Mouse (Mus musculus) adrenal gland, postnatal 36 days (tissue): Measurements from ENCODE around the gene Kif17. TPM values are rescaled to one million over a fixed set of nuclear protein-coding genes. Genes with fewer than 3 reads are reported as not detected.
A peak's percentile ranks its signal among the peaks of the same experiment; 100 is the strongest.

Experiments used
- DNase-seq, 2 experiments: peaks; one replicate each; pipeline ENCODE4 v3.0.0; 2021; ENCODE audit warnings: mixed read lengths in 1 of 2
- total RNA-seq, 2 experiments: library from RNA; stranded (reverse); gene quantifications; 2 replicates each; pipeline ENCODE4 v1.2.3; 2021

Kif17 gene
- total RNA-seq, 2 experiments from 2014 or later: 1.6 to 3.5 TPM

DNA sequence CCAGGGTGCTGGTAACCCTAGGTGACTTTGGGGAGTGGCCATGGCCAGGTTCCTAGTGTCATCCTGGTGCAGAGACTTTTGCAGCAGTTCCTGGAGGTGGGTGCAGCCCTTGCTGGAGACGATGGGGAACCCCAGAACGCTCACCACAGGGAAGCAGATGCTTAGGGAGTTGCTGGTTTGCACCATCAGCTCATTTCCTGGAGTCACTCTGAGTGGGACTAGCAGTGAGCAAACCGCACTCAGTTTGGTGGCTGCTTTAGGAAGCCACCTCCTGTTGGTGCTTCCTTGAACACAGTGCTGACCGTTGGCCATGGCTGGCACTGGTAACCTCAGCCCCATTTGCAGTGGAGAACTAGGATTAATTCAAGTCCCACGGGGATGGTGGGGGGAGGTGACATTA, 9.2 kb downstream of the Kif17 start:
- no peak for DNase-seq

DNA sequence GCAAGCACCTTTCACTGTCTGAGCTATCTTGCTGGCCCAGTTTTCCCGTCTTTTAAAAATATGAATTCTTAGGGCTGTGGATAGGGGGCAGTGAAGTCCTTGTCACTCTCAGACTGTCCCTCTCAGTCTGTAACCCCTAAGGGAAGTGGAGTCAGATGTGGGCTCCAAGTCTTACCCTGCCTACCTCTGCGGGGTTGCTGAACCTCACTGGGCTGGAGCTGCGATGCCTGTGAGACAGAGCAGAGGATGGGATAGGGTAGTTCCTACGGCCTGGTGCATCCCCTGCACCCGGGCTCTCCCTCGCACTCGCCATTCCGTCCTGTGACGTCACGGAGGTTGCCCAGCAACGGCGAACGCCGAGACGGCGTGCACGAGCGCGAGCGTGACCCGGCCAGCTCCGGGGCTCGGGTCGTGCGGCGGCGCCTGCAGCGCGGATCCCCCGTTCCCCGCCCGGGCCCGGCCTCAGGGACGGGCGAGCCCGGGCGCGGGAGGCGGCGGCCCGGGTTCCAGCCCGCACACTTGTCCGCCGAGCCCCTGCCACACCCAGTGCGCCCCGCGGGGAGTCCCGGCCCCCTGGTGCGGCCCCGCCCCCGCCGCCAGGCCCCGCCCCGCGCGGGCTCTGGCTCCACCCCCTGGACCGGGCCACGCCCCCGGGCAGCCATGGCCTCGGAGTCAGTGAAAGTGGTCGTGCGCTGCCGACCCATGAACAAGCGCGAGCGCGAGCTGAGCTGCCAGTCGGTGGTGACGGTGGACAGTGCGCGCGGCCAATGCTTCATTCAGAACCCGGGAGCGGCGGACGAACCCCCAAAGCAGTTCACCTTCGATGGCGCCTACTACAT, 11.8 kb downstream of the Kif17 start:
- DNase-seq: peak; percentile 92 to 93

DNA sequence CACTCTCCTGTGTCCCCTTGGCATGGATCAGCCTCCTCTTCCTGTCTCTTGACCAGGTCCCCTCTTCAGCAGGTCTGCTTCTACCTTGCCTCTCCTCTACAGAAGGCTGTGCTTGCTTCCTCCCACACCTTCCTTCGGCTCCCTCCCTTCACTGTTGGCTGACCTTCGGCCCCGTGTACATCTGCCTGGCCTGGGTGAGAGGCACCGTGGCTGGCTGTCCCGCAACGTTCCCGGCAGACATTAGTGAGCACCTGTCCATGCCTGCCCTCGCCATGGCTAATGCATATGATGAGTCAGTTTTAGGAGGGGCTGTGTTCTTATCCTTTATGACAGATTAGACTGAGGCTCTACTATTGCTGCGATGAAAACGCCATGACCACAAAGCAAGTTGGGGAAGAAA, 17.6 kb downstream of the Kif17 start:
- no peak for DNase-seq

DNA sequence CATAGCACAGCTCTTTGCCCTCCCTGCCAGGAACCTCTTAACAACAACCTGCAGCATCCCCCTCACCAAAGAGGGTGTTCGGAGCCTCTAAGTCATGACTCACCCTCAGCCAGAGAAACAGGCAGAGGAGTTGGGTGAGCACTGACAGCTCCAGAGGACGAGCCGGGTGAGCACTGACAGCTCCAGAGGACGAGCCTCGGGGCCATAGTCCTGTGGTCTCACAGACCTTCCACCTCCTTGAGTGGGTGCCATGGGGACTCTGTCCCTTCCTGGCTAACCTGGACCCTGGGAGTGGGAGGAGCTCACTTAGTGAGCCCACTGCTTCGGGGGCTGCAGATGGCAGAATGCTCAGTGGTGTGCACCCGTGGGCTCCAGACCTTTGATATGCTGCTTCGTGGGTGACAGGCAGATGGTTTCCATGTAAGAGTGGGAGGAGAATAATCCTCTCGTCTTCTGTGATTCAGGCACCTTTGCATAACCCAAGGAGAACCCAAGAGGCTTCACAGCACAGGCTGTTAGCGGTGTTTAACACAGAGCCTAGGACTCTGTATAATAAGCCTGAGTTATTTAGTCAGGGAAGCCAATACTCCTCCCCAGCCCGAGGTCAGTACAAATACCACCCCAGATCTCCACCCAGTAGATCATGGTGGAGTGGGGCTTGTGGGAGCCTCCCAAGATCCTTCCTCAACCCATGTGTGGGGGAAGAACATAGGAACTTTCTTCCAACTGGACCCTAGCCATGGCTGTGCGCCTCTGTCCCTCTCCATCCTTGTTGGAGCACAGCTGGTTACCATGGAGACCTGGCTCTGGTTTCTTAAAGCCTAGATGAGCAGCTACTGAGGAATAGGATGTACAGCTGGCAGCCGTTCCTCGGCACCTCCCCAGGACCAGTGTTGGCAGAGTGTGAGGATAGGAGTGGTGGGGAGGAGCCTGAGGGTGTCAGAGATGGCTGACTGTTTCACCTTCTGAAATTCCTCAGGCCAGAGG, 22.1 kb downstream of the Kif17 start:
- no peak for DNase-seq

DNA sequence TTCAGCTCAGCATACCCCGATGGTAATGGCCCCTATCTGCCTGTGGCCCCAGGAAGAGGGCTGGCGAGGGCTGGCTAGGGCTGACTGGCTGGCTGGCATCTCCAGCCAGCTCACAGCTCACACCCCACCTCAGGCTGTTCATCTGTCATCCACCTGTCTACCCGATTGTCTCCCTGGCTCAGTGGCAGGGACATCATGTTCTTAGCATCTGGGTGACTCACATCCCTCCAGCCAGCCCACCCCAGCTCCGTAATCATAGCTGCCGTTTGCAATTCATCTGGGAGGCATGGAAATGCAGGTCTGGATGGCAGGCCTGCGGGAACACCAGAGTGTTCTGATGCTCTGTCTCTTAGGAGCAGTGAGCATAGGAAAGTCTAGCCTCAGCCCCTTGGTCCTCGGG, 28.1 kb downstream of the Kif17 start:
- peak in 1 of 2 experiments; percentile 44 for DNase-seq

DNA sequence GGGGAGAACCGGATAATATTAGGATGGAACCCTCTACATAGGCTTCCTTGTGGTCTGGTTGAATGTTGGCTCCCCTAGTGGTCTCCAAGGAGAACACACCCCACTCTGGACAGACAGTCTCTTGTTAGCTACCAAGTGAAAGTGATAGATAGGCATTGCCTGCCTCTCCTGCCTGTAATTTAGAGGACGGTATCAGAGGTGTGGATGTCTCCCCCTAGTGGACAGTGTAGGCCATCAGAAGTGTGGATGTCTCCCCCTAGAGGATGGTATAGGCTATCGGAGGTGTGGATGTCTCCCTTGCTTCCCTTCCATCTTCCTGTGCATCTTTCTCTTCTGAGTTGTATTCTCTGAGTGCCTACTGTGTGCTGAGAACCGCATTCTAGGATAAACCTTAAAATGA, 32.6 kb downstream of the Kif17 start:
- DNase-seq: peak; percentile 55 to 74

DNA sequence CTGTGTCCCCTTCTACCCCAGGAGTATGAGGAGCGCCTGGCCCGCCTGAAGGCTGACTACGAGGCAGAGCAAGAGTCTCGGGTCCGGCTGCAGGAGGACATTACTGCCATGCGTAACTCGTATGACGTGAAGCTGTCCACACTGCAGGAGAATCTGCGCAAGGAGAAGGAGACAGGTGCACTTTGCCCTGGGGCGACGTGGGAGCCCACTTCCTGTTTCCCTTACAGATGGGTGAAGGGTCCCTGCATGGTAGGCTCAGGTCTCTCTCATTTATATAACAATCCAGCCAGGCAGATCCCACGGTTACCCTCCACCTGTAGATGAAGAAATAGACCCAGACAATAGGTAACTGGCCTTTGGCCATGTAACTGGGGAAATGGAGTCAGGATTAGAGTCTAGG, 36.2 kb downstream of the Kif17 start:
- no peak for DNase-seq

DNA sequence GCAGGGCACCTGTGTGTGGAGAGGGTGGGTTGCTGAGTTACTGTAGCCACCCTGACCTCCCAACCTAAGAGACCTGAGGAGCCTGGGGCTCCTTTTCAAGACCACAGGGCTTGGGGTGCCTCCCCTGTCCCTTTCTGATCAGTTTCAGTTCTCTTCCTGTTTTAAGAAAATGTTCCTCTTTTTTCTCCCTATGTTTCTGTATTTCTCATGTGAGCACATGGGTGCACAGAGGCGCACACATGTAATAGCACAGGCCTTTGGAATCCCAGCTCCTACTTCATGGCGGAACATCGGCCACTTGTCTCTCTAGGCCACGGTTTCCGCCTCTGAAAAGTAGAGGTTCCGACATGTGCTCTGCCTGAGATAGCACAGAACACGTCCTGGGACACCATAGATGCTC, 38.5 kb downstream of the Kif17 start:
- DNase-seq: no peak

DNA sequence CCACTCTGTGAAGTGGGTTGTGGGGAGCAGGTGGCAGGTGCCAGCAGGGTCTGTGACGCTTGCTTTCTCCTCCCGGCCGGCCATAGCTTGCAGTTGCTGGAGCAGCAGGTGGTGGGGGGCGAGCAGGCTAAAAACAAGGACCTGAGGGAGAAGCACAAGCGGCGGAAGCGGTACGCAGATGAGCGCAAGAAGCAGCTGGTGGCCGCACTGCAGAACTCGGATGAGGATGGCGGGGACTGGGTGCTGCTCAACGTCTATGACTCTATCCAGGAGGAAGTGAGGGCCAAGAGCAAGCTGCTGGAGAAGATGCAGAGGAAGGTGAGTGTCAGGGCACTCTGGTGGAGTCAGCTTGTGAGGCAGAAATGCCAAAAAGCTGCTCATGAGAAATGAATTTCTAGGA, 41.8 kb downstream of the Kif17 start:
- no peak for DNase-seq

DNA sequence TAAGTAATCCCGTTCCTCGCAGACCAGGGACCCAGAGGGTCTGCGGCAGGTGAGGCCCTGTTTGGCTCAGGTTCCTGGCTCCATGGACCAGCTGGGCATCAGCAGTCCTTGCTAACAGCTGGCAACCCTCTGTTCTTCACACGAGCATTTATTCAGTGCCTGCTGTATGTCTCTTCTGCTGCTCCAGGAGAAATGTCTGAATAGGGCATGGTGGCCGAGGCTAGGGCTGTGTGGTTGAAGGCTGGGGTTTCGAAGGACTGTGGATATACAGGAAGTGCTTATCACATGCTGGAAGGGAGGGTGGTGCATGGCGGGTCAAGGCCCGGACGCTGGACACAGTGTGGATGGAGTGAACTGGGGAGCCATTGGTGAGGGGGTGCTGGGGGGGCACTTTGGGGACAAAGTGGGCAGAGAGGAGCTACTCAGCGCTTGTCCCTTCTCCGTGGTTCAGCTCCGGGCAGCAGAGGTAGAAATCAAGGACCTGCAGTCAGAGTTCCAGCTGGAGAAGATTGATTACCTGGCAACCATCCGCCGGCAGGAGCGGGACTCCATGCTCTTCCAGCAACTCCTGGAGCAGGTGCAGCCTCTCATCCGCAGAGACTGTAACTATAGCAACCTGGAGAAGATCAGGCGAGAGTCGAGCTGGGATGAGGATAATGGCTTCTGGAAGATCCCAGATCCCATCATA, 43.2 kb downstream of the Kif17 start:
- DNase-seq: no peak

DNA sequence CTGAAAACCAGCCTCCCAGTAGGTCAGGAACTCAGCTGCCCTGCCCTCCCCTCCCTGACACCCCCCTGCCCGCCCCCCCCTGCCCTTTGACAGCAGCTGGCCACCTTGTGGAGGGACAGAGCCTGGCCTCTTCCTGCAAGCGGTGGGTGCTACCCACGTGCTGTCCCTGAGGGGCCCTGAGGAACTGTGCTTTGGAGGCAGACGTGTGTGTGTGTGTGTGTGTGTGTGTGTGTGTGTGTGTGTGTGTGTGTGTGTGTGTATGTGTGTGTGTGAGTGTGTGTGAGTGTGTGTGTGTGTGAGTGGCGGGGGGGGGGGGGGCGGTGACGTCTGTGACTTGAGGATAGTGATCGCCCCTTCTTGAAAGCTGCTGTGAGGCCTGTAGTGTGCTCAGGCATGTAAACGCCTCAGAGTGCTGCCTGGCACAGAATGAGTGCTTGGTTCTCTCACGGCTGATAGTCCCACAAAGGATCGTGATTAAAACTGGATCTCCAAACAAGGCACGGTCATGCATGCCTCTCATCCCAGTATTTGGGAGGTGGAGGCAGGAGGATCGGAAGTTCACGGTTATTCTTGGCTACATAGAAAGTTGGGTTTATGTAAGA, 43.8 kb downstream of the Kif17 start:
- DNase-seq: no peak

DNA sequence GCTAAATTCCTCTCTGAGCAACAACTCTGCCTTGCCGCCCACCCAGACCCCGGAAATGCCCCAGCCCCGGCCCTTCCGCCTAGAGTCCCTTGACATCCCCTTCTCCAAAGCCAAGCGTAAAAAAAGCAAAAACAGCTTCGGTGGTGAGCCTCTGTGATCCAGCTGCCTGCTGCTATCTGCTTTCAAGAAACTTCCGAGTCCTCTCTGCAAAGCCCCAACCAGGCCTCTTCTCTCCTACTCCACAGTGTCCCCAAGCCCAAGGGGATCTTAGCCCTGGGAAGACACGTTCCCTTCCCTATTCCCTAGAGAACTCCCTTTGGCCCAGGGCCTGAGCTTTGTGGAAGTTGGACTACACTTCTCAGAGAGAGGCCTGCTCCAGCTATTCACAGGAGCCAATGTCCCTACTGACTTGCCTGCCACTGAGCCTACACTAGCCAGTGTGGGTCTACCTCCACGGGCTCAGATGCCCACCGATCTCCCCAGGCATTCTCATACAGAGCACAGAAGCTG, 51.1 kb downstream of the Kif17 start:
- DNase-seq: no peak

DNA sequence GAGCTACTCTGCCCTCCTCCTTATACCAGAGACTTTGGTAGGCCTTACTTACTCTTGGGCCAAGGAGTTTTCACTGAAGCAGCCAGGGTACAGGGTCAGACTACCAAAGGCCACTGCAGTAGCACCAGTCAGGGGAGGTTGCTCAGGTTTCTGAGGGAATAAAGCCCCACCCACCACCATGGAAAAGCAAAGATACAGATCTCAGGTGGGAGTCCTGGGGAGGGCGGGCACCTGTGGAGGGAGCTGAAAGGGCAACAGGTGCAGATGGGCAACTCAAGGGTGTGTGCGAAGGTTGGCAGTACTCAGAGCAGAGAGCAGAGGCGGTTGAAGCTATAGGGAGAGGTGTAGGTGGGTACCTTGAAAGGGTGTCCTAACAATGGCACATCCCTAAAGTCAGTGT, 52.8 kb downstream of the Kif17 start:
- DNase-seq: no peak

DNA sequence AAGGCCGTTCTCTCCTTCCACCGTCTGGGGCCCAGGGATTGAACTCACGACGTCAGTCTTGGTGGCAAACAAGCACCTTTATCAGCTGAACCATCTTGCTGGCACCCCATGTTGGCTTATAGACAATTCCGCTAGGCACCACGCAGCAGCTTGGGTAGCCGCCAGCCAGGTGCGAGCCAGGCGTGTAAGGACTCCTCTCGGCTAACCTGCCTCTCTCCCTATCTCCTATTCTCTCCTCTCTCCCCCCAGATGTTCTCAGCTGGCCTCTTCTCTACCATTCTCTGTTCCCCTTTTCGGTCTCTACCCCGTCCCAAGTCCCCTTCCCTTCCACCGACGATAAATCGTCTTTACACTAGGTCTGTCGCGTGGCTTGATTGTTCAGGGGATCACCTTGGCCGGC, 53.5 kb downstream of the Kif17 start:
- DNase-seq: no peak

DNA sequence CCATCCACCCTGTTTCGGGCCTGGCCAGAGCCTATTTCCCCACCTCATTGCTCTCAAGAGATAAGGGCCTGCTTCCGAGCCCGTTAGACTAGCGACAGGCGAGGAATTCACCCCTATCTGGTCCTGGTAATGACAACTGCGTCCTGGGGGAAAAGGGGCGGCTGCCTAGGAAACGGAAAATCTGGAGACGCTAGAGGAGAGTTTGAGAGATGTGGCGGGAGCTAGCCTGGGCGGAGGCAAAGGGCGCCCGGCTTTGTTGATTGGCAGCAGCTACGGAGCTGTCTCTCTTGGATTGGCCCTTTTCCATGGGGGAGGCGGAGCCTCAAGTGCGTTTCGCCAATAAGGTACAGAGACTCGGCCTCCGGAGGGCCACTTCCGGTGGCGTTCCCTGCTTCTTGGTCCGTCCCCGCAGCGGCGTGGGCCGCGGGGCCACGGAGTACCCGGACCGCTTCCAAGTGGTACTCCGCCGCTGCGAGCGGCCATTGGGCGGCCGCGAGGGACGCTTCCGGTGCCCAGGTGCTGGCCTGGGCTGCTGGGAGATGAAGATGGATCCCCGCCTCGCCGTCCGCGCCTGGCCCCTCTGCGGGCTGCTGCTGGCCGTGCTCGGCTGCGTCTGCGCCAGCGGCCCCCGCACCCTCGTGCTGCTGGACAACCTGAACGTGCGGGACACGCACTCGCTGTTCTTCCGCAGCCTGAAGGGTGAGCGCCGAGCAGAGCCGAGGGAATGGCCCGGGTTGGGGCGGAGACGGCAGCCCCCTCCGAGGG, 54.3 kb downstream of the Kif17 start, which contains the start of gene Ddost:
Ddost (plus strand) TSS at position 391 of the 765 bp plus-strand sequence.
- DNase-seq: peak; percentile 97 to 98

DNA sequence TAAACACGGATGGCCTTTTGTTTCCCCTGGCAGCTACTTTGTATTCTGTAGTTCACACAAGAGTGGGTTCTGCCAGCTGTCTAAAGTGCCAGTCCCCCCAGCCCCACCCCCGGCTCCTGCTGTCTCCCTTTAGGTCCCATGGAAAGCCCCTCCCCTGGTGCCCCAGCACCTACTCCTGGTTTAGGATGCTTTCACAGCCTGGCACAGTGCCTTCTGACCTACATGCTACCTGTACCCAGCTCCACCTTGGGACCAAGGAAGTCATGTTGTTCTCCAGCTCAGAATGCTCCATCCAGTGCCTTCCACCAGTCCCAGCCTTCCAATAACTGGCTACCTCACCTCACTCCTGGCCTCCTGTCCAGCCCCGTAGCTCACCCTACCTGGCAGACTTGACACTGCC, 56.8 kb downstream of the Kif17 start:
- DNase-seq: no peak

DNA sequence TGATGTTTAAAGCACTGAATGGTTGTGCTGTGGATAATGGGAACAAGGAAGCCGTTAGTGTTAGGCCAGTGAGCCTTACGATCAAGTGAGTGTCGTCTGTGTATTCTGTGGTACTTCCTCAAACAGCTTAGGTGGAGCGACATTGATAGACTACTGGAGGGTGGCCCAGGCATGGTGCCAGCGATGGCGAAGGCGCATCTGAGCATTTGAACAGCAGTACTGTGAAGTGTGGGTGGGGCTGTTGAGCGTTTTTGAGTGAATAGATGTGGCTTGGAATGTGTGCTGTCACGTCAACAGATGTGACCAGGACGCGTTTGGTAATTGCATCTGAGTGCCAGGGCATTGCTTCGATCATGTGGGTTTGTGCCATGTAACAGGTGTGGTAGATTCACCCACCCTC, 57.5 kb downstream of the Kif17 start:
- DNase-seq: no peak

DNA sequence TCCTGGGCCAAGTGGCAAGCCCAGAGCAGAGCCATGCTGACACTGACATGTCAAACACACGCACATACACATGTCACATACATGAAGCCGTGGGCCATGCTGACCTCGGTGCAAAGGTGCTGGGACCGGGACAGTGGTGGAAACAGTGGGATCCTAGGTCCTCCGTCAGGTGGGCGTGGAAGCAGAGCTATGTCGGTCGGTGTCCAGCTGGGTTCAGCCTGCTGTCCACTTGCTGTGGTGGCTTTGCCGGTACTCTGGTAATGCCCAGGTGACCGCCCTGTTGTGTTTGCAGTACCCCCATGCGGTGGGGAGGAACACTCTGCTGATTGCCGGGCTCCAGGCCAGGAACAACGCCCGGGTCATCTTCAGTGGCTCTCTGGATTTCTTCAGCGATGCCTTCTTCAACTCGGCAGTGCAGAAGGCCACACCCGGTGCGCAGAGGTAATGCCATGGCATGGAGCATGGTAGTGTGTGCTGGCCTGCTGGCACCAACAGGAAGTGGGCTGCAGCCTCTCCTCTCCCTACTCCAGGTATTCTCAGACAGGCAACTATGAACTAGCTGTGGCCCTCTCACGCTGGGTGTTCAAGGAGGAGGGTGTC, 60.2 kb downstream of the Kif17 start:
- DNase-seq: no peak

DNA sequence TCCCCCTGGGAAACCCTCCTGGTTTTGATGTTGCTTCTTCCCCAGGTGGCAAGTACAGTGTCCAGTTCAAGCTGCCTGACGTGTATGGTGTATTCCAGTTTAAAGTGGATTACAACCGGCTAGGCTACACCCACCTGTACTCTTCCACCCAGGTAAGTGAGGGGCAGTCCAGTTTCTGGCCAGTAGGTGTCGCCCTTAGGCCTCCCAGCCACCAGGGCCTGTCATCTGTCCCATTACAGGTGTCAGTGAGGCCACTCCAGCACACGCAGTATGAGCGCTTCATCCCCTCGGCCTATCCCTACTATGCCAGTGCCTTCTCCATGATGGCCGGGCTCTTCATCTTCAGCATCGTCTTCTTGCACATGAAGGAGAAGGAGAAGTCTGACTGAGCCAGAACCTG, 61.4 kb downstream of the Kif17 start:
- peak; percentile 39 to 47 for DNase-seq

DNA sequence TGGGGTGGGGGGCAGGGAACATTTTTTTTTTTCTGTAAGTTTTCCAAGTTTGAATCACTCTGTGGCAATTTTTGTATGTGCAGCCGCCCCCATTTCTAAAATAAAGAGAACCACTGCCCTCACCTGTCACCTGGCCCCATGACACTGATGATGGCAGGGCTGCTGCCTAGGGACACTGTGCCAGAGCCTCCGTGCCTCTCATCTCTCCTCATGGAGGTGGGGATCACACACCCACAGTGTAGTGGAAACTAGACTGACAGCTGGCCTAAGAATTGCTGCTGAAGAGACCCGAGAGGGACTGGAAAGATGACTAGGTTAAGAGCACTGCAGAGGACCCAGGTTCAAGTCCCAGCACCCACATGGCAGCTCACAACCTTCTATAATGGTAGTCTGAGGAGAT, 61.9 kb downstream of the Kif17 start:
- no peak for DNase-seq

DNA sequence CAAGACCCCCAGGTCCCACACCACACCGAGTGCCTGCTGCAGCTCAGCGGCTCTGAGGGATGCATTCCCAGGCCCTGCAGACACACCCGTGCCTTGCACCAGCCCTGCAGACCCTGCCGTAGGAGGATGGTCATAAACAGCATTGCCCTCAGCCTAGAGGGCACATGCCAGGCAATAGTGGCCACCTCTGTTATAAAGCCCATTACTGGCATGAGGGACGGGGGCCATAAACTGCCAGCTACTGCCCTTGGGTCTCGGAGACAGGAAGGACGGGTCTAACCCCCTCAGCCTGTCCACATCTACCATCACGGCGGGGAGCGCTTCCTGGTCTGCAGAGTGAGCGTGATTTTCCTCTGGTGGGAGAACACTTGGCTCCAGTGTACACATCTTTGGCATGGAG, 62.8 kb downstream of the Kif17 start:
- DNase-seq: no peak
